Comparison of ENCODE assay signal across 8 mouse cellular contexts in genomic region chr5:45857254-45858011, GRCm38 (mm10). TPM values are rescaled to one million over a fixed set of nuclear protein-coding genes. Genes with fewer than 3 reads are reported as not detected.
DNase-seq lines count a peak whose midpoint lies in the region; ATAC-seq and TF ChIP-seq lines count a peak whose summit lies in the region.

Lcorl (minus strand) TSS chr5:45857615.

- H3K79me2 ChIP-seq in heart, adult 2 months (replicated peaks; ENCODE audit: control insufficient read depth, insufficient read depth, low read length), result no peaks in the 10 kb centered on the region

- peak within 1 kb of the TSS; percentile 94 for H3K4me3 ChIP-seq in embryonic facial prominence, embryonic 14.5 days (ENCODE audit: low read depth, low read length)
- peak within 1 kb of the TSS; percentile 85 for H3K4me3 ChIP-seq in heart, adult 2 months
- H3K4me3 ChIP-seq in limb, embryonic 13.5 days, result peak within 1 kb of the TSS; percentile 83
- H3K4me3 ChIP-seq in midbrain, embryonic 16.5 days (ENCODE audit: low read depth, low read length), result peak within 1 kb of the TSS; percentile 94

- TF ChIP-seq CTCF in heart, adult 2 months (IDR thresholded peaks at IDR 0.05), result peak; percentile 40

- peak; percentile 99 for DNase-seq in 3T3-L1 (ENCODE audit: low read depth, low spot score)
- DNase-seq in adrenal gland, postnatal 4 days (ENCODE audit: low spot score in 2 of 2), result peak; percentile 73 to 86
- DNase-seq in embryonic facial prominence, embryonic 14.5 days (ENCODE audit: low spot score), result peak; percentile 99
- DNase-seq in heart, adult 2 months, result peak; percentile 94 to 95
- DNase-seq in kidney, adult 8-10 months, result peak; percentile 94 to 95
- DNase-seq in spleen, postnatal 10 days (ENCODE audit: low spot score in 2 of 2), result peak; percentile 91 to 95

- intact Hi-C loops in heart, adult 2 months (cut with DNase I), result loop anchor here (5.0 kb wide), 6 partner anchors 70 to 490 kb away; partner anchors contain the start of genes Lap3 and Ncapg

- ATAC-seq in embryonic facial prominence, embryonic 14.5 days (ENCODE audit: low read depth), result peak; percentile 97
- peak; percentile 97 for ATAC-seq in limb, embryonic 13.5 days (ENCODE audit: low FRiP score, low read depth)
- ATAC-seq in midbrain, embryonic 16.5 days, result peak; percentile 98

- WGBS in embryonic facial prominence, embryonic 14.5 days, result 0% methylated on average over 29 of the region's 79 CpGs
- under 1% methylated on average over 67 of the region's 79 CpGs for WGBS in heart, adult 2 months
- WGBS in limb, embryonic 13.5 days, result under 1% methylated on average over 44 of the region's 79 CpGs
- under 1% methylated on average over 62 of the region's 79 CpGs for WGBS in midbrain, embryonic 16.5 days

- TF ChIP-seq POLR2A in heart, adult 2 months (IDR thresholded peaks at IDR 0.05; ENCODE audit: insufficient read depth, low read depth, low read length), result no peak

- no peaks in the 10 kb centered on the region for H3K27me3 ChIP-seq in embryonic facial prominence, embryonic 14.5 days (replicated peaks; ENCODE audit: control insufficient read depth, insufficient read depth, low read length)
- H3K27me3 ChIP-seq in heart, adult 2 months (ENCODE audit: control insufficient read depth, insufficient read depth, low read length), result no peaks in the 10 kb centered on the region
- no peaks in the 10 kb centered on the region for H3K27me3 ChIP-seq in limb, embryonic 13.5 days
- no peaks in the 10 kb centered on the region for H3K27me3 ChIP-seq in midbrain, embryonic 16.5 days (ENCODE audit: control insufficient read depth, insufficient read depth, low read depth, low read length)

- no peaks in the 10 kb centered on the region for H3K4me1 ChIP-seq in embryonic facial prominence, embryonic 14.5 days (ENCODE audit: control insufficient read depth, insufficient read depth, low read length)
- peaks cover 2% of the 10 kb centered on the region for H3K4me1 ChIP-seq in heart, adult 2 months (ENCODE audit: control insufficient read depth, insufficient read depth, low read length)
- H3K4me1 ChIP-seq in limb, embryonic 13.5 days, result peaks cover 5% of the 10 kb centered on the region; the same call in 1 of the 2 replicates
- peaks cover 7% of the 10 kb centered on the region for H3K4me1 ChIP-seq in midbrain, embryonic 16.5 days (ENCODE audit: control insufficient read depth, insufficient read depth, low read length)

- 0 out of 2 replicates have a peak, but pooled peaks have one; percentile 8 for TF ChIP-seq EP300 in heart, adult 2 months (IDR thresholded peaks at IDR 0.05; ENCODE audit: insufficient read depth, low read depth, low read length)

- no peaks in the 10 kb centered on the region for H3K36me3 ChIP-seq in embryonic facial prominence, embryonic 14.5 days (ENCODE audit: control insufficient read depth, insufficient read depth, low read length)
- H3K36me3 ChIP-seq in heart, adult 2 months (ENCODE audit: control insufficient read depth, insufficient read depth, low read length), result no peaks in the 10 kb centered on the region
- no peaks in the 10 kb centered on the region for H3K36me3 ChIP-seq in limb, embryonic 13.5 days
- H3K36me3 ChIP-seq in midbrain, embryonic 16.5 days (ENCODE audit: control insufficient read depth, insufficient read depth, low read length), result no peaks in the 10 kb centered on the region

- H3K9me3 ChIP-seq in embryonic facial prominence, embryonic 14.5 days (ENCODE audit: control insufficient read depth, low read length), result no peaks in the 10 kb centered on the region
- no peaks in the 10 kb centered on the region for H3K9me3 ChIP-seq in limb, embryonic 13.5 days
- H3K9me3 ChIP-seq in midbrain, embryonic 16.5 days (replicated peaks; ENCODE audit: control insufficient read depth, low read length, poor library complexity, severe bottlenecking), result no peaks in the 10 kb centered on the region

- H3K4me2 ChIP-seq in embryonic facial prominence, embryonic 14.5 days (ENCODE audit: low read depth, low read length), result peak within 1 kb of the TSS; percentile 64
- peak within 1 kb of the TSS; percentile 85 for H3K4me2 ChIP-seq in limb, embryonic 13.5 days (replicated peaks)
- H3K4me2 ChIP-seq in midbrain, embryonic 16.5 days (ENCODE audit: low read length), result peak within 1 kb of the TSS; percentile 76

- peak within 1 kb of the TSS; percentile 94 for H3K9ac ChIP-seq in embryonic facial prominence, embryonic 14.5 days (ENCODE audit: low read depth, low read length)
- H3K9ac ChIP-seq in heart, adult 2 months (ENCODE audit: low read depth, low read length), result peak within 1 kb of the TSS; percentile 83
- peak within 1 kb of the TSS; percentile 93 for H3K9ac ChIP-seq in limb, embryonic 13.5 days
- H3K9ac ChIP-seq in midbrain, embryonic 16.5 days (ENCODE audit: low read depth, low read length), result peak within 1 kb of the TSS; percentile 93

- peak within 1 kb of the TSS; percentile 99 for H3K27ac ChIP-seq in embryonic facial prominence, embryonic 14.5 days (replicated peaks; ENCODE audit: low read depth, low read length)
- peak within 1 kb of the TSS; percentile 92 for H3K27ac ChIP-seq in heart, adult 2 months
- H3K27ac ChIP-seq in limb, embryonic 13.5 days, result peak within 1 kb of the TSS; percentile 99
- H3K27ac ChIP-seq in midbrain, embryonic 16.5 days (ENCODE audit: low read length), result peak within 1 kb of the TSS; percentile 99

RNA-seq across cellular contexts. Expression of gene Lcorl, which starts in this region (rescaled TPM):
- 10 to 100 TPM; 32.6 to 33.3 TPM for total RNA-seq in adrenal gland, postnatal 4 days (2021)
- polyA plus RNA-seq in embryonic facial prominence, embryonic 14.5 days (2014; fragmentation: Nextera tagmentation; extraction: Ambion mirVana), result 22.0 and 26.1 TPM in 2 replicates
- total RNA-seq in heart, adult 2 months (2021), result 1 to 10 TPM; 7.1 to 7.8 TPM
- polyA plus RNA-seq in heart, adult 2 months (2012; rRNA removed), result 0.57 and 1.4 TPM in 2 replicates
- polyA plus RNA-seq in limb, embryonic 13.5 days (2015; fragmentation: Nextera tagmentation; extraction: Ambion mirVana), result 22.9 and 25.4 TPM in 2 replicates
- 60.9 and 65.3 TPM in 2 replicates for polyA plus RNA-seq in midbrain, embryonic 16.5 days (2015; fragmentation: Nextera tagmentation; extraction: Ambion mirVana)

Comparison
In these comparisons a context has a peak if more than half of its experiments do, and no peak if none do; other contexts are left out.
1. Peak in every context shown above with its lines: DNase-seq, ATAC-seq, H3K4me3 ChIP-seq and H3K27ac ChIP-seq.